Mouse (Mus musculus): ENCODE measurements around the gene Rif1.

GRCm38 (mm10) chr2:52037882-52038281 lies 34.8 kb upstream of the Rif1 start, which contains the start of gene Tnfaip6:
- TF ChIP-seq CTCF (IDR thresholded peaks at IDR 0.05; ENCODE audit: borderline replicate concordance, control insufficient read depth, extremely low read depth, insufficient read depth, low read length, poor library complexity) (no peak), POLR2A (IDR thresholded peaks at IDR 0.05; ENCODE audit: control insufficient read depth, extremely low read depth, insufficient read depth, low read length, poor library complexity) (no peak)
